Mouse (Mus musculus) intestine, postnatal 0 days (tissue): Measurements from ENCODE around the gene Zbtb9. TPM values are rescaled to one million over a fixed set of nuclear protein-coding genes. Genes with fewer than 3 reads are reported as not detected.

ENCODE experiments used
- ATAC-seq: fragments of 200-750 bp; cut with Nextera tagmentation; 2 replicates; pipeline ENCODE4 v1.8.0; 2017; ENCODE audit warnings: mild to moderate bottlenecking, moderate TSS enrichment, moderate library complexity
- H3K27ac ChIP-seq: fragments of 300-500 bp; sonication (generic); 2 replicates; pipeline ENCODE4 v1.5.1; 2014; ENCODE audit warnings: mild to moderate bottlenecking, low read depth, low read length, moderate library complexity
- H3K27me3 ChIP-seq: fragments of 300-500 bp; sonication (generic); replicated peaks from 2 replicates; pipeline ENCODE4 v1.6.1; 2014; ENCODE audit warnings: low read length, mixed read lengths; ENCODE audit not compliant: control insufficient read depth, insufficient read depth
- H3K36me3 ChIP-seq: fragments of 300-500 bp; sonication (generic); 2 replicates; pipeline ENCODE4 v1.6.1; 2014; ENCODE audit warnings: mild to moderate bottlenecking, moderate library complexity; ENCODE audit not compliant: control insufficient read depth, insufficient read depth
- H3K4me1 ChIP-seq: fragments of 300-500 bp; sonication (generic); replicated peaks from 2 replicates; pipeline ENCODE4 v1.6.1; 2014; ENCODE audit warnings: antibody characterized with exemption, low read length, mixed read lengths; ENCODE audit not compliant: control insufficient read depth, insufficient read depth
- H3K4me2 ChIP-seq: fragments of 300-500 bp; sonication (generic); replicated peaks from 2 replicates; pipeline ENCODE4 v1.6.1; 2014; ENCODE audit warnings: low read depth, mild to moderate bottlenecking, moderate library complexity
- H3K4me3 ChIP-seq: fragments of 300-500 bp; sonication (generic); 2 replicates; pipeline ENCODE4 v1.5.1; 2014; ENCODE audit warnings: low read depth, low read length
- H3K9ac ChIP-seq: fragments of 300-500 bp; sonication (generic); 2 replicates; pipeline ENCODE4 v1.6.1; 2014; ENCODE audit warnings: mild to moderate bottlenecking, low read depth, low read length
- H3K9me3 ChIP-seq: fragments of 300-500 bp; sonication (generic); 2 replicates; pipeline ENCODE4 v1.6.1; 2016; ENCODE audit warnings: mixed run types; ENCODE audit not compliant: control insufficient read depth
- CTCF ChIP-seq: sonication (generic); IDR thresholded peaks from 2 replicates; pipeline ENCODE4 v1.5.1; 2016; ENCODE audit warnings: low read depth, mild to moderate bottlenecking, control low read depth, antibody characterized with exemption, moderate library complexity
- WGBS: fragments of 180-500 bp; shearing (Covaris S2); extraction: QIAGEN DNeasy Blood & Tissue Kit; methylation state at CpG from one replicate; pipeline ENCODE4 v1.1.7; 2014; 5-methylcytosine and 5-hydroxymethylcytosine counted together
- polyA plus RNA-seq: library from polyadenylated mRNA; unstranded; fragments of >200 nt; fragmentation: Nextera tagmentation; extraction: Ambion mirVana; gene quantifications from 2 replicates; pipeline ENCODE4 v1.2.1, GENCODE M21; 2015

Zbtb9 gene
- polyA plus RNA-seq, 1 experiment from 2014 or later: 6.5 TPM

DNA sequence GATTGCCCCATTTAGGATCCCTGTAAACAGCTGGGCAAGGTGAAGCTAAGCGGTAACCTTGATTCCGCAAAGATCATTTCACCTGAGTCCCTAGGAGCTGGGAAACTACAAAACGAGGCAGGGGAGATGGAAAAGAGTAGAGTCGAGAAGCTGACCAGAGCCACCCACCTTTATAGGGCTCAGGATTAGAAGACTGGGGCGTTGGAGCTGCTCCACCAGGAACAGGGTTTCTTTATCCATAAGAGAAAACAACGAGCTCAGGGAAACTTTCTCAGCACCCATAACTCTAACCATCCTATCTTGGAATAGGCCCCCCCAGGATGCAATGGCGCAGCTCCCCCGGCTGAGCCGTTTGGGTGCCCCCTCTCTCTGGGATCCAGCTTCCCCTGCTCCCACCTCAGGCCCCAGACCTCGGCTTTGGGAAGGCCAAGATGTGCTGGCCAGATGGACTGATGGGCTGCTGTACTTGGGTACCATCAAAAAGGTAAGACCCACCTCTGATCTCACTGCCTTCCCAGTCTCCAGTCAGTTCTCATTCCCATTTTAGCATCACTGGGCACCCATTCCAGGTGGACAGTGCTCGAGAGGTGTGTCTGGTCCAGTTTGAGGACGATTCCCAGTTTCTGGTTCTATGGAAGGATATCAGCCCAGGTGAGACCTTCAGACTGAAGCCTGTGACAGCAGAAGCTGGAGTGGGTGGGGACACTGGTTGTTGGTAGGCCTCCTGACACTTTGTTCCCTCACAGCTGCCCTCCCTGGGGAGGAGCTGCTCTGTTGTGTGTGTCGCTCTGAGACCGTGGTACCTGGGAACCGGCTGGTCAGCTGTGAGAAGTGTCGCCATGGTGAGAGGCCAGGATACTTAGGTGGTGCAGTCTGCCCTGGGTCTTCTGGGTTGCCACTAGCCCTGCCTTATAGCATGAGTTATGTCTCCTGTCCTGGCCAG lies 38.8 kb upstream of the Zbtb9 start:
- no peaks in the 10 kb centered on the region for H3K27me3 ChIP-seq
- WGBS: 72% methylated on average over 16 of the region's 16 CpGs
- no peak for ATAC-seq
- H3K9me3 ChIP-seq: no peaks in the 10 kb centered on the region
- peak overlapping the region; percentile 82 for H3K4me3 ChIP-seq
- 0 out of 2 replicates have a peak, but pooled peaks cover 6% of the 10 kb centered on the region for H3K4me1 ChIP-seq
- peak overlapping the region; percentile 98 for H3K4me2 ChIP-seq
- H3K9ac ChIP-seq: peak overlapping the region; percentile 76
- TF ChIP-seq CTCF: no peak
- no peak overlapping the region; the same call in 1 of the 2 replicates for H3K27ac ChIP-seq
- H3K36me3 ChIP-seq: peaks cover 33% of the 10 kb centered on the region

DNA sequence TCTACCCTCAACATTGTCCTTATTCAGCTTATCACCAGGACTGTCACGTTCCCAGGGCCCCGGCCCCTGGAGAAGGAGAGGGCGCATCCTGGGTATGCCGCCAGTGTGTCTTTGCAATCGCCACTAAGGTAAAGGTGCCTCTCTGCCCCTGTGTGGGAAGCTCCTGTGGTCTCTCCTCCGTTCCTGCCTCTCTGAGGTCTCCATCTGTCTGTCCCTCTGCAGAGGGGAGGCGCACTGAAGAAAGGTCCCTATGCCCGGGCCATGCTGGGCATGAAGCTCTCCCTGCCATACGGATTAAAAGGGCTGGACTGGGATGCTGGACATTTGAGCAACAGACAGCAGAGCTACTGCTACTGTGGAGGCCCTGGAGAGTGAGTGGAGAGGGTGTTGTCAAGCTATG lies 37.9 kb upstream of the Zbtb9 start:
- Histone ChIP-seq H3K9ac (no peak overlapping the region), H3K4me3 (no peak overlapping the region), H3K9me3 (no peaks in the 10 kb centered on the region), H3K27me3 (no peaks in the 10 kb centered on the region), H3K4me1 (0 out of 2 replicates have a peak, but pooled peaks cover 6% of the 10 kb centered on the region), H3K36me3 (peaks cover 28% of the 10 kb centered on the region; the same call in 1 of the 2 replicates), H3K27ac (no peak overlapping the region), H3K4me2 (no peak overlapping the region)
- no peak for ATAC-seq
- WGBS: 92% methylated on average over 9 of the region's 9 CpGs
- no peak for TF ChIP-seq CTCF

DNA sequence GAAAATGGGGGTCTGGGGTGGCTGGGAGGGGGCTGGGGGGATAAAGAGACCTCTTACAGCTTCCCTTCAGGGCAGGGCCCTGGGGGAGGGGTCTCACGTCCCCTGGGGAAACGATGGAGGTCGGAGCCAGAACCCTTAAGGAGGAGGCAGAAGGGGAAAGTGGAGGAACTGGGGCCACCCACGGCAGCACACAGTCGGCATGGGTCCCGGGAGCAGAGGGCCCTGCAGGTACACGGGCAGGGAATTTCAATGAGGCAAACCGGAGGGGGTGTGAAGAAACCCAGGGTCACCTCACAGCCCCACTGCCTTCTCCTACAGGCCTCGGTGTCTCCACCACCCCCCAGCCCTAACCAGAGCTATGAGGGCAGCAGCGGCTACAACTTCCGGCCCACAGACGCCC lies 36.5 kb upstream of the Zbtb9 start:
- no peaks in the 10 kb centered on the region for H3K27me3 ChIP-seq
- no peak overlapping the region for H3K27ac ChIP-seq
- no peaks in the 10 kb centered on the region for H3K9me3 ChIP-seq
- H3K36me3 ChIP-seq: peaks cover 28% of the 10 kb centered on the region; the same call in 1 of the 2 replicates
- no peak overlapping the region for H3K9ac ChIP-seq
- H3K4me2 ChIP-seq: no peak overlapping the region
- TF ChIP-seq CTCF: no peak
- H3K4me1 ChIP-seq: 0 out of 2 replicates have a peak, but pooled peaks cover 6% of the 10 kb centered on the region
- 79% methylated on average over 12 of the region's 12 CpGs for WGBS
- ATAC-seq: no peak
- H3K4me3 ChIP-seq: no peak overlapping the region

DNA sequence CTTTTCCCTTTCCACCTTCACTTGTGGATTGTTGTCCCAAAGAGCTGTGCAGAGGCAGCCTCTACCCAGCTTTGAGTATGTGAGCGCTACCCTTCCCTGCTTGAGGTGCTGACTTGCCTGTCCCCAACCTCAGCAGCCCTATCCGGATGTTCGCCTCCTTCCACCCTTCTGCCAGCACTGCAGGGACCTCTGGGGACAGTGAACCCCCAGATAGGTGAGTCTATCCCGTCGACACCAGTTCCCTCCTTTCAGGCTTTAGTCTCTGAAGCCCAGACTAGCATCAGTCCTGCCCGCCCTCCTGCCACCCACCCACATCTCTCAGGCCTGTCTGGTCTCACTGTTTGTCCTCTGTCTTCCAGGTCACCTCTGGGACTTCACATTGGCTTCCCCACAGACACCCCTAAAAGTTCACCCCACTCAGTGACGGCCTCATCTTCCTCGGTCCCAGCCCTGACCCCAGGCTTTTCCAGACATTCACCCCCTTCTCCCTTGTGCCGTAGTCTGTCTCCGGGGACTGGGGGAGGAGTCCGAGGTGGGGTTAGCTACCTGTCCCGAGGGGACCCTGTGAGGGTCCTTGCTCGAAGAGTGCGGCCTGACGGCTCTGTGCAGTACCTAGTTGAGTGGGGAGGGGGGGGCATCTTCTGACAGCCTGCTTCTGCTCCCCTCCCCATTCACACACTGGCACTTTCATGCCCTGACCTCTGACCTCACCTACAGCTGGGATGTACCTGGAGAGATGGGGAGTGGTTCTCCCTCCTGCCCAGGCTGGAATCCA lies 35.9 kb upstream of the Zbtb9 start:
- Histone ChIP-seq H3K4me1 (0 out of 2 replicates have a peak, but pooled peaks cover 6% of the 10 kb centered on the region), H3K9me3 (no peaks in the 10 kb centered on the region), H3K36me3 (peaks cover 28% of the 10 kb centered on the region; the same call in 1 of the 2 replicates), H3K27me3 (no peaks in the 10 kb centered on the region), H3K27ac (no peak overlapping the region), H3K4me2 (peak overlapping the region; percentile 93; the same call in 1 of the 2 replicates), H3K4me3 (no peak overlapping the region), H3K9ac (no peak overlapping the region)
- no peak for ATAC-seq
- TF ChIP-seq CTCF: no peak
- 87% methylated on average over 15 of the region's 15 CpGs for WGBS

DNA sequence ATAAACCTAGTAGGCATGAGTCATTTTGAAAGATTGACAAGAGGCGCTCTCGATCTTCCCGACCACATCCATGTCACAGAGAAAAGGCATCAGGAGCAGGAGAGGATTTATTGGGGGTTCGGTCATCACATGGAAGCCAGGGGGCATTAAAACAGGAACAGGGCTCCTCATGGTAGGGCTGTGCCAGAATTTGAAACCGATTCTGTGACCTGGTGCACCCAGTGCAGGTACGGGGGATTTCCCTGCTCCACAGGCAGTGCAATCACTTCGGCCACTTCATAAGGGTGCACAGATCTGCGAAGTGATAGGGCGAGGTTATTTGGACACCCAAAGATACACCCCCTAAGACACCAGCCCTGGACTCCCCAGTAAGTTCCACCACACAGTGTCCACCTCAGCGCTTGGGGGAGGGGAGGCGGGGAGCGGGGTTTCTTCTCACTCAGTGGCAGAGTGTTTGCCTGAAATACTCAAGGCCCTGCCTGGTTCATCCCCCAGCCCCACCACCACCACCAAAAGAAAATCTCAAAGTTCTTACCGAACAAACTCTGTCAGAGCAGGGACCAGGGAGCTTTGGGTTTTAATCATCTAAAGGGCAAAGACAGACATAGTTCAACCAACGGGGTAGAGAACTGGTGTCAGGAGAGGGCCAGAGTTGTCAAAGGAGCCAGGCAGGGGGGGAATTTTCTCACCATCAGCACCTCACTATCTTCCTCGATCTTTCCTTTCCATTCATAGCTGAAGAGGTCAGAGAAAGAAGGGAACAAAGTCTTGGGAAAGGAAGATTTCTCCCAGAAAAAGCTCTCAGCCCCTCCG lies 34.9 kb upstream of the Zbtb9 start:
- Histone ChIP-seq H3K27me3 (no peaks in the 10 kb centered on the region), H3K4me3 (peak overlapping the region; percentile 61), H3K9ac (peak overlapping the region; percentile 72), H3K27ac (no peak overlapping the region), H3K36me3 (peaks cover 28% of the 10 kb centered on the region; the same call in 1 of the 2 replicates), H3K9me3 (no peaks in the 10 kb centered on the region), H3K4me1 (0 out of 2 replicates have a peak, but pooled peaks cover 6% of the 10 kb centered on the region), H3K4me2 (peak overlapping the region; percentile 93)
- 29% methylated on average over 16 of the region's 16 CpGs for WGBS
- no peak for TF ChIP-seq CTCF
- no peak for ATAC-seq
